Mouse (Mus musculus) induced T-regulatory cell, adult 2 months (primary cell): ENCODE data around the gene Hmgn1.
A peak's percentile ranks its signal among the peaks of the same experiment; 100 is the strongest.

ENCODE experiments used
- DNase-seq: peaks from one replicate; pipeline ENCODE4 v3.0.0-alpha.2; 2012; ENCODE audit warnings: low read depth

The Hmgn1 gene

GRCm38 (mm10) chr16:96127657-96128344 is at the start of gene Hmgn1:
Gene Hmgn1, minus strand, starts transcription at chr16:96127729.
- peak; percentile 90 for DNase-seq

DNA sequence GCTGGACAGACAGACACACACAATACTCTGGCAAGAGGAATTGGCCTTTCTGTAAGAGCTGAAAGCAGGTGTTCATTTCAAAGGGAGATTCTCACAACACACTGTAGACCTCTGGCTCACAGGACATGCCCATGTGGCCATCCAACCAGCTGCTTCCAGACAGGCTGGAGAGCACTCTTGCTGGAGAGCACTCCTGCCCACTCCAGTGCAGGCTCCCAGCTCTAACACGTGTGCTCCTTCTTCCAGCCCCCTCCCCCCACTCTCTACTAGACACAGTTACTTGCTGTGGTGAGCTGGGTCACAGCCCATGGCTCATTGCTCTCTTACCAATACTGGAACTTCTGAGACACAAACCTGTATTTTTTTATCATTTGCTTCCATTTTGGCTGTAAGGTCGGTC is 47.9 kb upstream of the Hmgn1 start:
- no peak for DNase-seq

DNA sequence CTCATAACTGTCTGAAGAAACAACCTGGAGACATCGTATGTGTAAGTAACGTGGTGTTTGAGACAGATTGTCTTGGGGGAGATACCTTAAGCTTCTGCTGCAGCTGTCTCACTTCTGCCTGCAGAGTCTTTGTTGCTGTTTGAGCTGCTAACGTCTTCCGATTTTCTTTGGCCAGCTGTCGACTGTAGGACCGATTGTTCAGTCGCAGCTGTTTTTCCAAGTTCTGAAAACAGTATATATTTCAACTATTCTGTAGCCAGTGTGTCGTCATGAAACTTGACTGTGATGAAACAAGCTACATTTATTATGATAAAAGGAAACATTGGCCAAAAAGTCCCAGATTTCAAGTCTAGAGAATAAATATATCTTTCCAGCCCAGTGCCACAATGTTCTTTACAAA is 46.1 kb upstream of the Hmgn1 start:
- DNase-seq = no peak

GRCm38 (mm10) chr16:96168837-96169236 is 41.3 kb upstream of the Hmgn1 start:
- no peak for DNase-seq

DNA sequence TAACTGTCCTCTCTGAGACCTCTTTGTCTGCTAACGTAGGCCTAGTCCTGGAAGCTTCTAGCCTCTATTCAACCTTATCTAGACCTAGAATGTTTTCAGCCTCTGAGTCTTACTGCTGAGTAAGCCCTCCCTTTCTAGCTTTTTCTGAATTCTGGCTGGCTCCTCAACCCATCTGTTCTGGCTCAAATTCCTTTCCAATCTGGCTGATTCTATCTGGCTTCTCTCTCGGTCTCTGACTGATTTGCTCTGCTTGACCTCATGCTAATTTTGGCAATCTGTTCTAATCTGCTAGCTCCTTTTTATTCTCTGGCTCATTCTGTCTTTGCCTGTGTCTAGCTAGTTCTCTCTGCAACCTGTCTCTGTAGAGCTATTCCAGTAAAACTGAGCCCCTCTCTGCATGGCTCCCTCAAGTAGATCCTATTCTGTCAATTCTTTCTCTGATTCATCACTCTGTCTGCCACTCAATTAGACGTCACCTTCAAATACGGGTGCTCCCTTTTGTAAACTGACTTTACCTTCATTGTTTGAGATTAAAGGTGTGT is 38.3 kb upstream of the Hmgn1 start:
- DNase-seq = no peak

- DNase-seq = no peak
Observed at GRCm38 (mm10) chr16:96161336-96161735, 33.8 kb upstream of the Hmgn1 start.

DNA sequence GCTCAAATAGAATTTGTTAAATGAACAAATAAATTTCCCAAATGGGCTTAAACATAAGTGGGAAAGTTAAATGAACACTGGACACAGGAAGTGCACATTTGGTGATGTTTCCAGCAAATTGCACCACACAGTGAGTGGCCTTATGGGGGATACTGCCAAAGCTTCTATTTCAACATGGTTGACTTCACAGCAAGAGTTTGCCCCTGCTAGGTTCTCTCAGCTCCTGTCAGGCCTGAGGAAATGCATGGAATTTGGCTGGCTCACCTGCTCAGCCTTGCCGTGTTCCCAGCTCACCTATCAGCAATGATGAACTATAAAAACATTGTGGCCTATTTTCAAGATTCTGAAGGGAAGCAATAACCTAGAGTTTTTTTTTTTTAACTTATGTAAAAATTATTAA is 33.4 kb upstream of the Hmgn1 start:
- DNase-seq = no peak

DNA sequence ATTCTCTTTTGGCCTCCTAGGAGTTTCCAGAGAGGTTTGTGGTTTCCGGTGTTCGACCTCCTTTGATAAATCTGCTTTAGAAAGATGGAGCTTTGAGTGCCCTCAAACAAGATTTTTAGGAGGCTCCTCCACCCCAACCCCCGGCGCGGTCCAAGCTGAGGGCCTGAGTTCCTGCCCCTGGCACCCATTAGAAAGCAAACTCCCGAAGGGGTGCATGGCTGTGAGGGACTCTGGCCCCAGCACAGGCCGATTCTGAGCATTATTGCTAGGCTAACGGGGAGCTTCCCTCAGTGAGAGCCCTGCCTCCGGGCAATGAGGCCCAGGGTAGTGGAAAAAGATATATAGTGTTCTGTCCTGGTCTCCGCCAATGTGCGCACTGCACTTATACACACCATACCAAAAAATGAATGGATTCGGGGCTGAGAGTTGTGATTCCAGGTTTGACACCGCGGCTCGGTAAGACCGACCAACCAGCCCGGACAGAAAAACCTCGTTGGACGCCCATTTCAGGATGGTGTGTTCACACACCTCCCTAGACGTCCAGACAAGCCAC is 32.3 kb upstream of the Hmgn1 start:
- DNase-seq = no peak

DNA sequence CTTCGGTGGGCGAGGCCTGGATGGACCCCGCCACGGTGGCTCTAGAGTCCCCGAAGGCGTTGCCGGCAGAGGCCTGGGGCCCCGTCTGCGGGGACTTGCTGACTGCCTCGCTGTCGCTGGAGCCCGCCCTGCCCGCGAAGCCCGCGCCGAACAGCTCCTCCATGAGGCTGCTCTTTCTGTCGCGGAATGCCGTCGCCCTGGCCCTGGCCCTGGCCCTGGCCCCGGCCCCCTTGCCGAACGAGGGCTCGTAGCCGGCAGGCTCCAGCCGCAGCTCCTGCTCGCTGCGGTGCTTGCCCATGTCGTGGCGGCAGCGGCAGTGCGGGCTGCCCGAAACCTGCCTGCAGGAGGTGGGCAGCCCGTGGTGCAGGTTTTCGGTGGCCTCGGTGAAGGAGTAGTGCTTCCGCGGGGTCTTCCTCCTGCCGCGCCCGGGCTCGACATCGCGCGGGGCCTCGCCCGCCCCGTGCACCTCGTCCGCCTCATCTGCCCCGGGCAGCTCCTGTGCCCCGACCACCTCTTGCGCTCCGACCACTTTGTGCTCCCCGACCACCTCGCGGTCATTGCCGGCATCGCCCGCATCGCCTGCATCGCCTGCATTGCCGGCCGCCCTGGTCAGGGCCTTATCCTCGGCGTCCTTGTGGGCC is 31.7 kb upstream of the Hmgn1 start:
- DNase-seq = peak; percentile 48

- DNase-seq = no peak
Observed at GRCm38 (mm10) chr16:96158511-96159080, 31.1 kb upstream of the Hmgn1 start.

DNA sequence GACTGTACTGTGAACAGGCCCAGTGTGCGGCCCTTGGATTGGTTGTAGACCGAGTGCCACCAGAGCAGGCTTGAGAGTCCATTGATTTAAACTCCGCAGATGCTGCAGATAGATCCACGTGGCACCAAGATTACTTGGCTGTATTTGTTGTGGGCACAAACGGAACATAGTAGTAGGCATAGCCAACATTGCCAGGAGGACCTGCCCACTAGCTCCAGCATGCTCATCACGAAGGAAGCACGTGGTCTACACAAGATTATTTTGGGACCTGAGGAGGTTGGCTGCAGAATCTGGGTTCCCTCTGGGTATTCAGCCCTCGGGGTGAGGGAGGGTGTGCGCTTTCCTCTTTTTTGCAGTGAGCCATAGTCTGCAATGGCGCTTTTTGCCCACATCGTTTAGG is 29.6 kb upstream of the Hmgn1 start:
- no peak for DNase-seq

DNA sequence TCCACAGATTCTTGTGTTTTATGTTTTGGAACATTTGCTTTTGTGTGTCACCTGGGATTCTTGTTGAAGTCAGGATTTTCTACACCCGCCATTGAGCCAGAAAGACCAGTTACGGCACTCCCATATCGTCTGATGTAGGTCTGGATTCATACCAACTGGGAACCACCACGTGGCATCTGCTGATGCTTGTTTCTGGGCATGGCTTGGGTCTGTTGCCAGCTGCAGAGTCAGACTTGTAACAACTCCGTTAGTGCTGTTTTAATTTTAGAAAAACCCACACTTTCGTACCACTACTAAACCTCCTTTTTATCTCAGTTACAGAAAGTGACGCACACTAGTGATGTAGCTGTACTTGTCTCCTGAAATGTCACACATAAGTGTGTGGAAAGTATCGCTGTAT is 28.5 kb upstream of the Hmgn1 start:
- no peak for DNase-seq

DNA sequence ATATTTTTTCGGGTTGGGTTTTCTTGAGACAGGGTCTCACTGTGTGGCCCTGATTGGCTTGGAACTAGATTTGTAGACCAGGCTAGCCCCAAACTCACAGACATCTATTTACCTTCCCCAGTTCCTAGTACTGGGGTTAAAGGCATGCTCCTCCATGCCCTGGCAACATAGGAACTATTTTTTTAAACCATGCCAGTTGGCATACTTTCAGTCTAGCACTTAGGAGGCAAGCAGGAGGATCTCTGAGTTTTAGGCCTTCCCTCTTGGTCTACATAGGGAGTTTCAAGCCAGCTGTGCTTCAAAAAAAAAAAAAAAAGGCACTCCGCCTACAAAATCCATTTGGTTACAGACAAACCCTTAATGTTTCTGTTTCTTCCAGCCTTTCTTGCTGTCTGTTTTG is 26.9 kb upstream of the Hmgn1 start:
- DNase-seq = no peak

GRCm38 (mm10) chr16:96151551-96151950 is 24.0 kb upstream of the Hmgn1 start:
- peak; percentile 76 for DNase-seq

DNA sequence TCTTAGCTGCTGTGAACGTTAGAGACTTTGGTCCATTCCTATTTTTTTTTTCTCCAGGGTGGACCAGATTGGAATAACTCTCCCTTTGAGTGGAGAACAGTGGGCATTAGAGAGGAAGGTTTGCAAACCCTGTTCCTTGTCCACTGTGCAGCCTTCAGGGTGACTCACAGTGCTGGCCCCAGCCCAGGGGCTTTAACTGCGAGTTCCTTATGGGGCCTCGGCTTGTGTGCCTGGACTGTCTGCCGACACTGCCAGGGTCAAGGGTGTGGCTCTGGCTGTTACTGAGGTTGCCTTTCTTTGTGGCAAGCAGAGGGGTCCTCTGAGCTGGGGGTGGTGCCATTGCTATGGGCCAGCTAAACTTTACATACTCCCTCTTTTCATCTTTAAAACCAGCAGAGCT is 23.5 kb upstream of the Hmgn1 start:
- no peak for DNase-seq

DNA sequence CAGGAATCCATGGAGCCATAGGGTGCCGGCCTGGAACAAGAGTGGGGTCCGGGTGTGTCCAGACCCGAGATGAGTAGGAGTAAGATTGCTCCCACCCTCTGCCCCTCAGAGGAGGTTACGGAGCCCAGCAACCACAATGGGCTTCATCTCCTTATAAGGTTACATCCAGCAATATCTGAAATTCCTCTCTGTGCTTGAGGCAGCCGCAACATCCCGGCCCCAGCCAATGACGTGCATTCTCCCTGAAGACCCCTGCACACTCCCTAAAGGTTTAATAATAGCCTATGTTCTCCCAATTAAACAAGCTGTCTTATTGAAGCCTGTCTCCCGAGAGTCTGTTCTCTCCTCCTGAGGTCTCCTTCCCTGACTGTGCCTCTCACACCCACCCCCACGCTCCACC is 21.8 kb upstream of the Hmgn1 start:
- DNase-seq = no peak

DNA sequence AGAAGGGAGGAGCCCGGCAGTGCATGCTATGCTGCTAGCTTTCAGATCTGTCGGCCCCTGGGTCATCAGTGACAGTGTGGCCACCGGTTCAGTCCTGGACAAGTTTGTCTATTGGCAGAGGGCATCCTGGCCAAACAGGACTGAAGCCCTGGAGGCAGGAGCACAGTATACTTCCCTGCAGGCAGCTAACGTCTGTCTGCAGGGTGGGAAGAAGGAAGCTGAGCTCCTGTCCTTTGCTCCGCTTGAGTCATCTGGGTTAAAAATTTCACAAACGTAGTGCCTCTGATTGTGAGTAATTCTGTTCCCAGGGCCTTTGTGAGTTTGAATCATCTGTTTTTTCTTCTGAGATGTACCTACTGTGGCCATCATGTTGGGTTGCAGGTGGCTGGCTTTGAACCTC is 21.3 kb upstream of the Hmgn1 start:
- no peak for DNase-seq

- no peak for DNase-seq
Observed at GRCm38 (mm10) chr16:96145814-96146213, 18.3 kb upstream of the Hmgn1 start.

- peak; percentile 100 for DNase-seq
Observed at GRCm38 (mm10) chr16:96145110-96145800, 17.7 kb upstream of the Hmgn1 start, which contains the start of gene Wrb. Gene Wrb, plus strand, starts transcription at chr16:96145407.

DNA sequence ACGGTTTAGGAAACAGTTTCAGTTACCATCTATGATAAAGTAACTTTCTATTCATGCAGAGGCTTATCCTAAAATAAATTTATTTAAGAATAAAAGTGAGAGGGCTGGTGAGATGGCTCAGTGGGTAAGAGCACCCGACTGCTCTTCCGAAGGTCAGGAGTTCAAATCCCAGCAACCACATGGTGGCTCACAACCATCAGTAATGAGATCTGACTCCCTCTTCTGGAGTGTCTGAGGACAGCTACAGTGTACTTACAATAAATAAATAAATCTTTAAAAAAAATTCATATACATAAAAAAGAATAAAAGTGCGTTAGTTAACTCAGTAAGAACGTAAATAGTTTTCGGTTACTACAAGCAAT is 17.2 kb upstream of the Hmgn1 start:
- DNase-seq = peak; percentile 26

DNA sequence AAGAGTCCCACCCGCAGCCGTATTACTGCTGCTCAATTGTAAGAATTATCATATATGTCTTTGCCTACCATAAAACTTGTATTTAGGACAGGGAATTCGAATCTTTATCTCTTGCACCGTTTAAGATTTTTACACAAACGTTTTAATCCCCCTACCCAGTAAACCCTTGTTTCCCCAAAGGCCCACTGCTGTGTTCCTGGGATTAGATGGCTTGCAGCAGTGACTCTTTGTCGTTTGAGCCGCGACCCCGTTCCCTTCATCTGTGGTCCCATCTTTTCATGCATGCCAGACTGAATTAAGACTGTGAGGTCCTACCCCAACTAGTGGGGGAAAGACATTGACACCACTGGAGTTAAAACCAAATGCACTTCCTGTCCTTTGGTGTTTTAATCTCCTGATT is 937 bp upstream of the Hmgn1 start:
- no peak for DNase-seq

- DNase-seq = no peak
Observed at GRCm38 (mm10) chr16:96127288-96127656, 257 bp downstream of the Hmgn1 start.
